Mouse (Mus musculus): ENCODE data around the gene Osbpl10. TPM values are rescaled to one million over a fixed set of nuclear protein-coding genes. Genes with fewer than 3 reads are reported as not detected.
A peak's percentile ranks its signal among the peaks of the same experiment; 100 is the strongest.

Osbpl10 gene
- polyA plus RNA-seq, 1 experiment from 2014 or later = 0.07 TPM

DNA sequence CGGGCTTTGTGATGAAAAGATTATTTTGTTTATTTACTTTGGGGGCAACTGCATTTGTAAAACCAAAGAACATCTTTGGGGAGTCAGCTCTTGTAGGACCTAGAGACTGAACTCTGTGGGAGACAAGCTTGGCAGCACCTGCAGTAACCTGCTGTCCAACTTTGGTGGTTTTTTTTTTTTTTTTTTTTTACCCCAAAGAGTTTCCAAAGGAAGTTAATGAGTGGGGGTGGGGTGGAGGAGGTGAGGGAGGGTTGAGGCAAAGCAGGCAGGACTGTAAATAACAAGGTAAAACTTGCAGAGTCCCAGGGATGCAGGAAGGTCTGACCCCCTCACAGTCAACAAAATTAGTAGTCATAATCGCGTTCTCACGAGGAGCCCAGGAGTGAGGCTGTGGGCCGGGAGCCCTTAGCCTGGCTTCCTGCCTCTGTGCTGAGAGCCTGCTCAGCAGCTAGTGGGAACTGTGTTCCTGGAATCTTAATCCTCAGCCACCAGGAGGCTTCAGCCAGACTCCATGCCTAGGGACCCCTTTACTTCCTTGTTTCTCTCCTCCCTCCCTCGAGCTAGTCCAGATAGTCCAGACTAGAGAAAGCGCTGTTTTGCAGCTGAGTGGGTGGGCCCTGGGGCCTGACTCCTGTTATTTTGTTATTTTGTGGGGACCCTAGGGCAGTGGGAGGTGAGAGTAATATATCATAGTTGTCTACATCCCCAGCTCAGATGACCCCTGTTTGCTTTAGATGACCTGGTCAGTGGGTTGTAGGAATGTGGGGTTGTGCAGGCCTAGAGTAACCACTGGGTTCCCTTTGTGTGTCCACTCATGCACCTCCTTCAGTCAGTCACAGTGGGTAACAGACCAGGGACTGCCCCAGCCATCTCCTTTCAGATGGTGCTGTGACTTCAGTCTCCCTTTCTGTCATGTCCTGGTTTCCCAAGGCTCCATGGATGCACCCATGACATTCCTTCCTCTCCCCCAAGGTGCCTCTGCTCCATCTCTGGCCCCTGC, 236.5 kb downstream of the Osbpl10 start:
- Histone ChIP-seq H3K9ac (replicated peaks) (no peak overlapping the region), H3K36me3 (replicated peaks; ENCODE audit: insufficient read depth, low read length) (no peaks in the 10 kb centered on the region), H3K4me1 (ENCODE audit: insufficient read depth) (peaks cover 3% of the 10 kb centered on the region; the same call in 1 of the 2 replicates), H3K27ac (ENCODE audit: low read depth) (no peak overlapping the region), H3K27me3 (ENCODE audit: insufficient read depth, low read length) (no peaks in the 10 kb centered on the region), H3K4me2 (ENCODE audit: low read depth, low read length) (no peak overlapping the region), H3K9me3 (ENCODE audit: low read length) (no peaks in the 10 kb centered on the region), H3K4me3 (ENCODE audit: low read depth, low read length) (no peak overlapping the region)
- ATAC-seq (no peak), DNase-seq (no peak)
- no peak for TF ChIP-seq EP300 (IDR thresholded peaks at IDR 0.05; ENCODE audit: low read depth)
- TF ChIP-seq CTCF (IDR thresholded peaks at IDR 0.05; ENCODE audit: low read depth) = 0 out of 2 replicates have a peak, but pooled peaks have one; percentile 9
- WGBS (ENCODE audit: insufficient replicate concordance) = 54% methylated on average over 7 of the region's 7 CpGs

DNA sequence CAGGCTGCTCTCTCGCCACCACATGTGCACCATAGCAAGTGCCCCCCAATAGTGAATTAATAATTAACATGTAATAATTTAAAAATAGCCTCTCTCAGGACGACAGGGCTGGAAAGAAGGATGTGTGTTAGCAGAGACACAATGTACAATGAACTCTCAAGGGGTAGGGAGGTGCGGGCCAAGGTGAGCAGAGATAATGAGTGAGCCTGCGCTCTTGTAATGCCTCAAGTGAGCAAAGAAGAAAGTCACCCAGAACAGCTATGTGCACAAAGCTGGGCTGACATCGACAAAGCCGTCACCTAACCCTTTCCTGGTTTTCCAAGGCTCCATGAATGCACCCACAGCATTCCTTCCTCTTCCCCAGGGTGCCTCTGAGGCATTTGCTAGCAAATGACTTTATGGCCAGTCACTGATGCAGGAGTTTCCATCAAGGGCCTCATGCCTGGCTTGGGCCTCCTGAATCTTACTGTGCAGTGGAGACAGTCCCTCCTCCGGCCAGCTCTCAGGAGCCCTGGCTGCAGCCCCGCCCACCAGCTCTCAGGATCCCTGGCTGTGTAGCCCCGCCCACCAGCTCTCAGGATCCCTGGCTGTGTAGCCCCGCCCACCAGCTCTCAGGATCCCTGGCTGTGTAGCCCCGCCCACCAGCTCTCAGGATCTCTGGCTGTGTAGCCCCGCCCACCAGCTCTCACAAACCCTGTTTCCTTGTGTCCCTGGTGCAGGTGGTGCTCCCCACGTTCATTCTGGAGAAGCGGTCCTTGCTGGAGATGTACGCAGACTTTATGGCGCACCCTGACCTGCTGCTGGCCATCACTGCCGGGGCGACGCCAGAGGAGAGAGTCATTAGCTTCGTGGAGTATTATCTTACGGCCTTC, 237.7 kb downstream of the Osbpl10 start:
- DNase-seq = peak; percentile 54
- H3K36me3 ChIP-seq (replicated peaks; ENCODE audit: insufficient read depth, low read length) = no peaks in the 10 kb centered on the region
- TF ChIP-seq CTCF (IDR thresholded peaks at IDR 0.05; ENCODE audit: low read depth) = no peak
- TF ChIP-seq EP300 (IDR thresholded peaks at IDR 0.05; ENCODE audit: low read depth) = no peak
- no peak overlapping the region for H3K4me2 ChIP-seq (ENCODE audit: low read depth, low read length)
- peak; percentile 44; the same call in 1 of the 2 replicates for ATAC-seq
- no peak overlapping the region for H3K9ac ChIP-seq (replicated peaks)
- H3K9me3 ChIP-seq (ENCODE audit: low read length) = no peaks in the 10 kb centered on the region
- H3K4me3 ChIP-seq (ENCODE audit: low read depth, low read length) = no peak overlapping the region
- peaks cover 3% of the 10 kb centered on the region; the same call in 1 of the 2 replicates for H3K4me1 ChIP-seq (ENCODE audit: insufficient read depth)
- no peaks in the 10 kb centered on the region for H3K27me3 ChIP-seq (ENCODE audit: insufficient read depth, low read length)
- 43% methylated on average over 21 of the region's 21 CpGs for WGBS (ENCODE audit: insufficient replicate concordance)
- no peak overlapping the region for H3K27ac ChIP-seq (ENCODE audit: low read depth)

- 45% methylated on average over 9 of the region's 9 CpGs for WGBS (ENCODE audit: insufficient replicate concordance)
- Histone ChIP-seq H3K27ac (ENCODE audit: low read depth) (no peak overlapping the region), H3K27me3 (ENCODE audit: insufficient read depth, low read length) (no peaks in the 10 kb centered on the region), H3K36me3 (replicated peaks; ENCODE audit: insufficient read depth, low read length) (no peaks in the 10 kb centered on the region), H3K9ac (replicated peaks) (no peak overlapping the region), H3K4me1 (ENCODE audit: insufficient read depth) (peaks cover 3% of the 10 kb centered on the region; the same call in 1 of the 2 replicates), H3K9me3 (ENCODE audit: low read length) (no peaks in the 10 kb centered on the region), H3K4me3 (ENCODE audit: low read depth, low read length) (no peak overlapping the region), H3K4me2 (ENCODE audit: low read depth, low read length) (no peak overlapping the region)
- DNase-seq (no peak), ATAC-seq (no peak)
- no peak for TF ChIP-seq CTCF (IDR thresholded peaks at IDR 0.05; ENCODE audit: low read depth)
- TF ChIP-seq EP300 (IDR thresholded peaks at IDR 0.05; ENCODE audit: low read depth) = no peak
Measured at GRCm38 (mm10) chr9:115217984-115218383, 239.6 kb downstream of the Osbpl10 start.

DNA sequence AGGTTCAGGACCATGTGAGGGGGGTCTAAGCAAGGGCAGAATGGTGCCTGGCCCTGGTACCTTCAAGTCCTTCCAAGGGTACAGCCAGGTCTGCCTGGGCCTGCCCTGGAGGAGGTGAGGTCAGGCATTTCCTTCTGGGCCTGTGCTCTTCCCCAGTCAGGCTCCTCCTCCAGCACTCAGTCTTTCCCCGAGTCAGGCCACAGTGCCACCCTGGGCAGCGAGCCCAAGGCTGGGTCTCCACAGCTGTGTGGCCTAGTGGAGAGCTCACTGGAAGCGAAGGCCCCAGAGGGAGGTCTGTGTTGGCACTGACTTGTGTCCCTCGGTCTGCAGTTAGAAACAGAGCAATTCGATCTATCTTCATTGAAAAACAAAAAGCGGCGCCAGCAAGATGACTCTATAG, 242.1 kb downstream of the Osbpl10 start:
- no peak for TF ChIP-seq CTCF (IDR thresholded peaks at IDR 0.05; ENCODE audit: low read depth)
- TF ChIP-seq EP300 (IDR thresholded peaks at IDR 0.05; ENCODE audit: low read depth) = no peak
- no peak for DNase-seq
- Histone ChIP-seq H3K36me3 (replicated peaks; ENCODE audit: insufficient read depth, low read length) (no peaks in the 10 kb centered on the region), H3K27me3 (ENCODE audit: insufficient read depth, low read length) (no peaks in the 10 kb centered on the region), H3K4me1 (ENCODE audit: insufficient read depth) (peaks cover 3% of the 10 kb centered on the region; the same call in 1 of the 2 replicates), H3K4me2 (ENCODE audit: low read depth, low read length) (no peak overlapping the region), H3K9me3 (ENCODE audit: low read length) (no peaks in the 10 kb centered on the region), H3K9ac (replicated peaks) (no peak overlapping the region), H3K4me3 (ENCODE audit: low read depth, low read length) (no peak overlapping the region), H3K27ac (ENCODE audit: low read depth) (no peak overlapping the region)
- 69% methylated on average over 7 of the region's 7 CpGs for WGBS (ENCODE audit: insufficient replicate concordance)
- no peak for ATAC-seq

DNA sequence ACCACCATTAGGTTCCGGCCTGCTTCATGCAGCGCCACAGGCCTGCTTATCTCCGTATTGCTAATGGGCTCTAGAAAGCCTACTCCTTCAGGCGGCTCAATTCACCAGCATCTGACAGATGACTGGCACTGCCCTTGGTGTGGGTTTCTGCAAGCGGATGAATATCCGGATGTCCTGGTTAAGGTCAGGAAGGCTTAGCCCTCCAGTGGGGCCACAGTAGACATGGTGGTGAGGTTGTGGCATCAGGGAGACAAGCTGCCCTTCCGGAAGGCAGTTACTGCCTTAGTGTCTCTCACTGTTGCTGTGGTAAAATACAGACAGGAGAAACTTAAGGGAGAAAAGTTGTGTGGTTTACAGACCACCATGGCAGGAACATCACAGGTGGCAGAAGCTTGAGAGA, 242.9 kb downstream of the Osbpl10 start:
- no peak overlapping the region for H3K27ac ChIP-seq (ENCODE audit: low read depth)
- H3K27me3 ChIP-seq (ENCODE audit: insufficient read depth, low read length) = no peaks in the 10 kb centered on the region
- no peak overlapping the region for H3K4me2 ChIP-seq (ENCODE audit: low read depth, low read length)
- DNase-seq = no peak
- H3K4me1 ChIP-seq (ENCODE audit: insufficient read depth) = no peaks in the 10 kb centered on the region; the same call in 1 of the 2 replicates
- ATAC-seq = no peak
- H3K4me3 ChIP-seq (ENCODE audit: low read depth, low read length) = no peak overlapping the region
- no peaks in the 10 kb centered on the region for H3K36me3 ChIP-seq (replicated peaks; ENCODE audit: insufficient read depth, low read length)
- WGBS (ENCODE audit: insufficient replicate concordance) = 79% methylated on average over 7 of the region's 7 CpGs
- TF ChIP-seq CTCF (IDR thresholded peaks at IDR 0.05; ENCODE audit: low read depth) = no peak
- H3K9me3 ChIP-seq (ENCODE audit: low read length) = no peaks in the 10 kb centered on the region
- no peak overlapping the region for H3K9ac ChIP-seq (replicated peaks)

All from liver, postnatal 0 days (tissue).